Mouse (Mus musculus): ENCODE measurements around the gene Lias. TPM values are rescaled to one million over a fixed set of nuclear protein-coding genes. Genes with fewer than 3 reads are reported as not detected.
A peak's percentile ranks its signal among the peaks of the same experiment; 100 is the strongest.

Gene Lias
- polyA plus RNA-seq, 1 experiment, result 8.4 TPM

DNA sequence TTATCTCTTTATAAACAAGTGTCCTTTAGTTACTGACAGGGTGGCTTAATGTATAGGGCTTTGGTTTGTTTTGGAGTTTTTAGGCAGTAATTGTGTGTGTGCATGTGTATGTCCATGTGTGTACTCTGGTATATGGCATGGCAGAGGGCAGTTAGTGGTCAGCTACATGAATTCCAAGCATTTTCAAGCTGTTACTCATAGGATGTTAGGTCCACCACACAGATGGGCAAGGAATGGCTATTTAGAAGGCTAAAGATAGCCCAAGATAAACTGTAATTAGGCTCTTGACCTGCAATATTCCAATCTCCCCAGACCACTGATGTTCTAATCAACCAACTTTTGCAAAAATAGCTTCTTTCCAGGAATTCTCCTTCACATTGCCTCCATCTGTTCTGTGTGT, 46.7 kb downstream of the Lias start:
- no peak overlapping the region for H3K4me3 ChIP-seq (ENCODE audit: low read depth, low read length)
- no peaks in the 10 kb centered on the region for H3K36me3 ChIP-seq (ENCODE audit: control insufficient read depth, insufficient read depth, low read length)
- peaks cover 2% of the 10 kb centered on the region for H3K4me1 ChIP-seq (ENCODE audit: control insufficient read depth, insufficient read depth, insufficient read length, low read length)
- no peaks in the 10 kb centered on the region for H3K27me3 ChIP-seq (ENCODE audit: control insufficient read depth, insufficient read depth, low read length)
- H3K27ac ChIP-seq (ENCODE audit: insufficient read depth, low read depth, low read length), result no peak overlapping the region
- no peak for TF ChIP-seq POLR2A (IDR thresholded peaks at IDR 0.05; ENCODE audit: low read depth, low read length)

DNA sequence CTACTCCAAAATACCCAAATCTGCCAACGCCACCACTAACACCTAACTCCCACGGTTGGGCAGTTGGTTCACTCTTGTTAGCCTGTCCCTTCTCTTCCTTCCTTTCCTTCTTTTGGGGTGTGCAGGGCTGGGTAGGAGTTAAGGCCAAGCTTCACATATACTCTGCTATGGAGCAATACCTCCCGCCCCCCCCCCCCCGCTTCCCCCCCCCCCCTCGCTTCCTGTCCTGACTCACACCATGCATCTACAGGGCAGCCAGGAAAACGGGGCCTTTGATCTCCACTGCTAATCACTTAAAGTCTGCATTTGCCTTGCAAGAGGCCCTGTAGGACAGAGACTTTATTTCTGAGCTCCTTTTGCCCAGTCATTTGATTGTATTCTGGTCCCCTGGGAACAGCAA, 53.7 kb downstream of the Lias start:
- 48% methylated on average over 3 of the region's 6 CpGs for WGBS

GRCm38 (mm10) chr5:65446756-65447155, 55.5 kb downstream of the Lias start:
- no peaks in the 10 kb centered on the region for H3K4me1 ChIP-seq (ENCODE audit: control insufficient read depth, insufficient read depth, insufficient read length, low read length)
- H3K4me3 ChIP-seq (ENCODE audit: low read depth, low read length), result no peak overlapping the region
- TF ChIP-seq CTCF (IDR thresholded peaks at IDR 0.05; ENCODE audit: extremely low read depth, insufficient read length, insufficient replicate concordance, low read depth, low read length) (no peak), POLR2A (IDR thresholded peaks at IDR 0.05; ENCODE audit: low read depth, low read length) (no peak)
- no peaks in the 10 kb centered on the region for H3K27me3 ChIP-seq (ENCODE audit: control insufficient read depth, insufficient read depth, low read length)
- peaks cover 28% of the 10 kb centered on the region for H3K36me3 ChIP-seq (ENCODE audit: control insufficient read depth, insufficient read depth, low read length)
- 78% methylated on average over 2 of the region's 2 CpGs for WGBS
- H3K27ac ChIP-seq (ENCODE audit: insufficient read depth, low read depth, low read length), result no peak overlapping the region

More for the DNA sequence above, 53.7 kb downstream of the Lias start:
- no peak for TF ChIP-seq POLR2A (IDR thresholded peaks at IDR 0.05; ENCODE audit: low read depth, low read length)
- Histone ChIP-seq H3K4me1 (ENCODE audit: control insufficient read depth, insufficient read depth, insufficient read length, low read length) (no peaks in the 10 kb centered on the region), H3K27me3 (ENCODE audit: control insufficient read depth, insufficient read depth, low read length) (no peaks in the 10 kb centered on the region), H3K36me3 (ENCODE audit: control insufficient read depth, insufficient read depth, low read length) (peaks cover 16% of the 10 kb centered on the region), H3K27ac (ENCODE audit: insufficient read depth, low read depth, low read length) (no peak overlapping the region), H3K4me3 (ENCODE audit: low read depth, low read length) (no peak overlapping the region)

GRCm38 (mm10) chr5:65447826-65448225, 56.5 kb downstream of the Lias start:
- H3K4me1 ChIP-seq (ENCODE audit: control insufficient read depth, insufficient read depth, insufficient read length, low read length), result no peaks in the 10 kb centered on the region
- 67% methylated on average over 2 of the region's 2 CpGs for WGBS
- no peak overlapping the region for H3K27ac ChIP-seq (ENCODE audit: insufficient read depth, low read depth, low read length)
- no peak for TF ChIP-seq POLR2A (IDR thresholded peaks at IDR 0.05; ENCODE audit: low read depth, low read length)
- no peak for TF ChIP-seq CTCF (IDR thresholded peaks at IDR 0.05; ENCODE audit: extremely low read depth, insufficient read length, insufficient replicate concordance, low read depth, low read length)
- H3K36me3 ChIP-seq (ENCODE audit: control insufficient read depth, insufficient read depth, low read length), result peaks cover 32% of the 10 kb centered on the region
- no peak overlapping the region for H3K4me3 ChIP-seq (ENCODE audit: low read depth, low read length)
- H3K27me3 ChIP-seq (ENCODE audit: control insufficient read depth, insufficient read depth, low read length), result no peaks in the 10 kb centered on the region

DNA sequence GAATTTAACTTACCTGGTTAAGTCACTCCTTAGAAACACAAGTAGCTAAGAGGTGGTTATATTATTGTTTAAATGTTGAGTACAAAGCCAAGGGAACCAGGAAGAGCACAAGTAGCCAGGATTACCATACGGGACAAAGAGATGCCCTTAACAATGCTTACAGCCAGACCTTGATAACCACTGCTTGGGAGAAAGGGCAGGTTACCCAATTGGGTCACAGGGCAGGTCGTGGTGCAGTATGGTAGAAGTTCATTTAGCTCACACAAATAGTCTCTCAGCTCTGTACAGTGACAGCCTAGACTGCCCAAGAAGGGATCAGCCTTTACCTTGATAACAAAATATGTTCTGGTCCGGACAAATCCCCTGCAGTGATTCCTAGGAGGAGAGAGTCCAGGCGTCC, 57.6 kb downstream of the Lias start:
- no peak overlapping the region for H3K4me3 ChIP-seq (ENCODE audit: low read depth, low read length)
- TF ChIP-seq POLR2A (IDR thresholded peaks at IDR 0.05; ENCODE audit: low read depth, low read length) (no peak), CTCF (IDR thresholded peaks at IDR 0.05; ENCODE audit: extremely low read depth, insufficient read length, insufficient replicate concordance, low read depth, low read length) (no peak)
- H3K27me3 ChIP-seq (ENCODE audit: control insufficient read depth, insufficient read depth, low read length), result no peaks in the 10 kb centered on the region
- no peak overlapping the region for H3K27ac ChIP-seq (ENCODE audit: insufficient read depth, low read depth, low read length)
- H3K36me3 ChIP-seq (ENCODE audit: control insufficient read depth, insufficient read depth, low read length), result peaks cover 34% of the 10 kb centered on the region
- 80% methylated on average over 4 of the region's 4 CpGs for WGBS
- no peaks in the 10 kb centered on the region for H3K4me1 ChIP-seq (ENCODE audit: control insufficient read depth, insufficient read depth, insufficient read length, low read length)

GRCm38 (mm10) chr5:65454771-65455170, 63.5 kb downstream of the Lias start:
- peaks cover 25% of the 10 kb centered on the region for H3K36me3 ChIP-seq (ENCODE audit: control insufficient read depth, insufficient read depth, low read length)
- 49% methylated on average over 5 of the region's 5 CpGs for WGBS
- no peaks in the 10 kb centered on the region for H3K27me3 ChIP-seq (ENCODE audit: control insufficient read depth, insufficient read depth, low read length)
- no peak overlapping the region for H3K27ac ChIP-seq (ENCODE audit: insufficient read depth, low read depth, low read length)
- no peak for TF ChIP-seq CTCF (IDR thresholded peaks at IDR 0.05; ENCODE audit: extremely low read depth, insufficient read length, insufficient replicate concordance, low read depth, low read length)
- no peak for TF ChIP-seq POLR2A (IDR thresholded peaks at IDR 0.05; ENCODE audit: low read depth, low read length)
- H3K4me1 ChIP-seq (ENCODE audit: control insufficient read depth, insufficient read depth, insufficient read length, low read length), result no peaks in the 10 kb centered on the region
- H3K4me3 ChIP-seq (ENCODE audit: low read depth, low read length), result no peak overlapping the region

- Histone ChIP-seq H3K27ac (ENCODE audit: insufficient read depth, low read depth, low read length) (peak overlapping the region; percentile 61), H3K27me3 (ENCODE audit: control insufficient read depth, insufficient read depth, low read length) (no peaks in the 10 kb centered on the region), H3K4me3 (ENCODE audit: low read depth, low read length) (no peak overlapping the region), H3K36me3 (ENCODE audit: control insufficient read depth, insufficient read depth, low read length) (peaks cover 17% of the 10 kb centered on the region), H3K4me1 (ENCODE audit: control insufficient read depth, insufficient read depth, insufficient read length, low read length) (no peaks in the 10 kb centered on the region)
- no peak for TF ChIP-seq POLR2A (IDR thresholded peaks at IDR 0.05; ENCODE audit: low read depth, low read length)
- no peak for TF ChIP-seq CTCF (IDR thresholded peaks at IDR 0.05; ENCODE audit: extremely low read depth, insufficient read length, insufficient replicate concordance, low read depth, low read length)
- 75% methylated on average over 7 of the region's 7 CpGs for WGBS
These were observed 66.0 kb downstream of the Lias start for GRCm38 (mm10) chr5:65457086-65457827.
